Mouse (Mus musculus) hindlimb bud, embryonic 11.5 days (tissue): ENCODE results near the gene Esam.

Source experiments
- DNase-seq: peaks from one replicate; pipeline ENCODE4 v3.0.0-alpha.2; 2012; ENCODE audit warnings: low read depth, low spot score; ENCODE audit errors: extremely low spot score

Esam gene

DNA sequence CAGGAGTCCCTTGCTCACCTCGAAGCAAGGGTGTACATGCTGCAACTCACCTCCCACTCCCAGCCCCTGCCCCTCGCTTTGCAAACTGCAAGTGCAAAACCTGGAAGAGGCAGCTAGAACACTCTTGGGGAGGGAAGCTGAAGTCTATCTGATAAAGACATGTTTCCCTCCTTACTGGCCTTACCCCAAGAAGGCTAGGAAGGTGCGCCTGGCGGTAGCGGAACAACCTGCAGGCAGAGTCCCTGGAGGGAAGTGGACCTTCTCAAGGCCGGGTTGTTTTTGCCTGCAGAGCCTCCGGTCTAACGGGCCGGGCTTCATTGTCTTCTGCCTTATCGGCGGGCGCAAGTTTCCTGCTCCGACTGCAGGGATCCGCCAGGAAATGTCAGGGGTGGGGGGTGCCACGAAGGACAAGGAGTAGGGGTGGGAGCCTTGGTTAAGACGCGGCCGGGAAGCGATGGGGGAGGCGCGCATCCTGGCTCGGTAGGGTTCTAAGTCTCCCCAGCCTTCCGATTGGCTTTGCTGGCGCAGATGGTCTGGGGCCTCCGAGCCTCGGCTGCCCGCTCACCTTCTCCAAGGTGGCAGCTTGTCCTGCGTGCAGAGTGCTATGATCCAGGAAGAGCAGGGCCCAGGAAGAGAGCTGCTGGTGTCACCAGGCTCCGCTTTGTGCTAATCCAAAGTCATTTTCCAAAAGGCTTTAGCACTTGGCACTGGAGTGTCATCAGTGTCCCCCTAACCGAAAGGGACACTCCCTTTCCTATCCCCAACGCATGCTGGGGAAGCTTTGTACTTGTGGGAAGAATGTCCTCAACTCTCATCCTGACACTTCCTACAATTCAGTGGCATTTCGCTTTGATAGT is 2.4 kb downstream of the Esam start:
- no peak for DNase-seq

DNA sequence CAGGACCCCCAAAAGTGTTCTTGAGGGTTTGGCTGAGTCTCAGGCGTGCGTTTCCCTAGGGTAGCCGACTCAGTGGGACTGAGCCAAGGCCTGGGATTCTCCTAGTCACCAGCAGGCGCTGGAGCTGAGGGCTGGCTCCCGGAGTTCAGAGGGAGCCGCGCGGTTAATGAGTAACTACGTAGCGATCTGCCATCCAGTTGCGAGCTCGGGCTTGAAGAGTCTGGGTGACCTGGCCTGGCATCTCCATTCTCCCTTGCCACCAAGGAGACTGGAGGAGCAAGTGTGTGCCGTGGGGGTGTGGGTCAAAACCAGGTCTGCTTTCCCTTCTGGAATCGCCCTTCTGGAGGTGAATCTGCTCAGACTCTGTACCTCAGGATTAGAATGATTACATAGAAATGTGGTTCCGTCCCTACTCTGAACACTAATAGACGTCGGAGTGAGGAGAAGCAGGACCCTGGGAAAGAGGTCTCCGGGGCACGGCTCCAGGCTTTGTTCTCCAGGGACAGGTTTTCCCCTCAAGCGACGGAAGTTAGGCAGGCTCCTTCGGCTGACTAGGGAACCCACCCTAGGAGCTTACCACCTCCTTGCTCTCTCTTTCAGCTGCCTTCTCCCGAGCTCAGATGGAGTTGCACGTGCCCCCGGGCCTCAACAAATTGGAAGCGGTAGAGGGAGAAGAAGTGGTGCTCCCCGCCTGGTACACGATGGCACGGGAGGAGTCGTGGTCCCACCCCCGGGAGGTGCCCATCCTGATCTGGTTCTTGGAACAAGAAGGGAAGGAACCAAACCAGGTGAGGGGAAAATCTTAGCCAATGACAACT is 3.2 kb downstream of the Esam start:
- DNase-seq, result no peak

DNA sequence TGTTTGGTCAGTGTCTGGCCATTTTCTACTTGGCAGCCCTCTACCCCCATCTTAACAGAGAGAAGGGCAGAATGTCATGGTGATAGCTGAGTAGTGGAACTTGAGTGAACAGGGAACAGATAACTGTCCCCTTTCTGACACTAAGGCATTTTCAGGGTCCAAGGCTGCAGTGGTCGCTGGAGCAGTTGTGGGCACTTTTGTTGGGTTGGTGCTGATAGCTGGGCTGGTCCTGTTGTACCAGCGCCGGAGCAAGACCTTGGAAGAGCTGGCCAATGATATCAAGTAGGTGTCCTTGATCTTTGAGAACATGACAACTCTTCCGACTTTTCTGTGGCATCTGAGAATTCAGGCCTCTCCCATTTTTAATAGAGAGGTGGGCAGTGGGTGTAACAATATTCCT is 9.0 kb downstream of the Esam start:
- no peak for DNase-seq

DNA sequence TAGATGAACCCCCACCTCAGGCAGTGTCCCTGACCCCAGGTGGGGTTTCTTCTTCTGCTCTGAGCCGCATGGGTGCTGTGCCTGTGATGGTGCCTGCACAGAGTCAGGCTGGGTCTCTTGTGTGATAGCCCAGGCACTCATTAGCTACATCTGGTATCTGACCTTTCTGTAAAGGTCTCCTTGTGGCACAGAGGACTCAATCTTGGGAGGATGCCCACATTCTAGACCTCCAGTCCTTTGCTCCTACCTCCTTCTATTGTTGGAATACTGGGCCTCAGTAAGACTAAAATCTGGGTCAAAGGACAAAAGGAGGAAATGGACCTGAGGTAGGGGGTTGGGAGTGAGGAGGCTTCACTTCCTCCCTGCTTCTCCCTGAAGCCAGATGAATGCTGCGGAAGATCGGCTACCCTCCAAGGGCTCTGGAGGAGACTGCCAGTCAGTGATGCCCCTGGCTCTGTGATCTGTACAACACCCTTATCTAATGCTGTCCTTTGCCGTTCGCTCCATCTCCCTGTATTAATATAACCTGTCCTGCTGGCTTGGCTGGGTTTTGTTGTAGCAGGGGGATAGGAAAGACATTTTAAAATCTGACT is 9.9 kb downstream of the Esam start:
- DNase-seq, result no peak

DNA sequence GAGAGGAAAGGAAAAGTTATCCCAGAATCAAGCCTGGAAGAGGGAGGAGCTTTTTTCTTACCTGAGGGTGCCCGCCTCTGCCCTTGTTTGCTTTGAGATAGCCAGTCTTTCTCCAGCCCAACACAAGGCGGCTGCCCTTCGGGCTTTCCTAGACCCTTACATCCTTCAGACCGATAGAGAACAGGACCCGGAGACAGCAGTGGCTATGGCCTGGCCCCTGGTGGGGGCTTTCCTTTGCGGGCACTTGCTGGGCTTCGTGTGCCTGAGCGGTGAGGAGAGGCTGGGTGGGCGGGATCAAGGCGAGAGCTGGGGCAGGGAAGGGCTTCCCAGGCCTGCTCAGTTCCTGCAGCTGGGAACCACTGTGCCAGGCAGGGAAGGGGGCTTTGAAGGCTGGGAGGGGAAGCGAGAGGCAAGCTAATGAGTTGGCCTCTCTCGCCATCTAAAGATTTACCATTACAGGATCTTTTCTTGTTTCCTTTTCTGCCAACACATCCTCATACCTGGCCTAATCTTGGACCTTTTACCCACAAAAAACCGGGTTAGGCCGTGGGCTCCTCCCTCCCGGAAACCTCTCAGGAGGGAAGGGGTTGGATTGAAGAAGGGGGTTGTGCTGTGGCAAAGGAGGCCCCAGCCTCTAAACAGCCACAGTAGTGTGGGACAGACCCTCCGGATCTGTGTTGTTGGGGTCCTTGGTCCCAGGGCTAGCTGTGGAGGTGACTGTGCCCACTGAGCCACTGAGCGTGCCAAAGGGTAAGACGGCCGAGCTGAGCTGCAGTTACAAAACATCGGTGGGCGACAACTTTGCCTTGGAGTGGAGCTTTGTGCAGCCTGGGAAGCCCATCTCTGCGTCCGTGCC is 11.5 kb downstream of the Esam start, which contains the start of gene Vsig2:
Gene Vsig2, plus strand, starts transcription at position 86 of the 856 bp plus-strand sequence.
- DNase-seq, result no peak

DNA sequence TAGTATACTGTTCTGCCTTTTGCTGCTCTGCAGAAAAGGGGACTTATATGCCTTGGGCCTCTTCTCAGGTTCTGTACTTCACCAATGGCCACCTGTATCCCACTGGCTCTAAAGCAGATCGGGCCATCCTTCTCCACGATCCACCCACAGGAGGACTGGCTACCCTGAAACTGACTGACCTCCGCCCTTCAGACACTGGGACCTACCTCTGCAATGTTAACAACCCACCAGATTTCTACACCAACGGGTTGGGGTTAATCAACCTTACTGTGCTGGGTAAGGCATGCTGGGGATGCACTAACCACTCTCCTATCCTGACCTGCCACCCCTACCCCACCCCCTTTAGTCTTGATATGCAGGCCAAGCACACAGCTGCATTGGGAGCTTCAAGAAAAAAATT is 12.3 kb downstream of the Esam start:
- DNase-seq, result no peak

DNA sequence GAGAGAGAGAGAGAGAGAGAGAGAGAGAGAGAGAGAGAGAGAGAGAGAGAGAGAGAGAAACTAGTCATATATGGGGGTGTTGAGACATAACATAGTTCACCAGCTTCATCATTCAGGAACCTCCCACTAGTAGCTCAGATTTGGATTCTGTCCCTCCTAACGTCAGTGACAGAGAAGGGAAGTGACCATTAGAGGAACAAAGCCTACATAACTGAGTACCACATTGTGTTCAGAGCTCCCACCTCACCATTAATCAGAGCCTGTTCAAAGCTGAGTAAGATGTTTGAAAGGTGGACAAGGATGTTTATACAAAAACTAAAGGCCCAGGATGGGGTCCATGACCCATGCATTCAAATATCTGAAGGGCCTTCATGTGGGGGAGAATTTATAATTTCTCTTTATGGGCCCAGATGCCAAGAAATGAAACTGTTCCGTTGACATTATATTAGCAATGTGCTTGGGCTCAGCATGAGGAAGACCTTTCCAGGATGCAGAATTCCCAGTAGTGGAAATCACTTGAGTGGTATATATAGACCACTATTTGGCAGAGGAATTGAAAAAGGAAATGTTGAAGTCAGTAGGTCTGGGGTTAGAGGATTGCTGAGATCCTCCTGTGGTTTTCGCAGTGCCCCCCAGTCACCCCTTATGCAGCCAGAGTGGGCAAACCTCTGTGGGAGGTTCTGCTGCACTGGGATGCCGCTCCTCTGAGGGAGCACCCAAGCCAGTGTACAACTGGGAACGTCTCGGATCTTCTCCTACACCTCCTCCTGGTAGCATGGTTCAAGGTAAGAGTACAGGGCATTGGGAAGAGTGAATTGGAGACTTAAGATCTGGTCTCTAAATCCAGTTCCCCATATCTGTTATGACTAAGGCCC is 13.1 kb downstream of the Esam start:
- no peak for DNase-seq

DNA sequence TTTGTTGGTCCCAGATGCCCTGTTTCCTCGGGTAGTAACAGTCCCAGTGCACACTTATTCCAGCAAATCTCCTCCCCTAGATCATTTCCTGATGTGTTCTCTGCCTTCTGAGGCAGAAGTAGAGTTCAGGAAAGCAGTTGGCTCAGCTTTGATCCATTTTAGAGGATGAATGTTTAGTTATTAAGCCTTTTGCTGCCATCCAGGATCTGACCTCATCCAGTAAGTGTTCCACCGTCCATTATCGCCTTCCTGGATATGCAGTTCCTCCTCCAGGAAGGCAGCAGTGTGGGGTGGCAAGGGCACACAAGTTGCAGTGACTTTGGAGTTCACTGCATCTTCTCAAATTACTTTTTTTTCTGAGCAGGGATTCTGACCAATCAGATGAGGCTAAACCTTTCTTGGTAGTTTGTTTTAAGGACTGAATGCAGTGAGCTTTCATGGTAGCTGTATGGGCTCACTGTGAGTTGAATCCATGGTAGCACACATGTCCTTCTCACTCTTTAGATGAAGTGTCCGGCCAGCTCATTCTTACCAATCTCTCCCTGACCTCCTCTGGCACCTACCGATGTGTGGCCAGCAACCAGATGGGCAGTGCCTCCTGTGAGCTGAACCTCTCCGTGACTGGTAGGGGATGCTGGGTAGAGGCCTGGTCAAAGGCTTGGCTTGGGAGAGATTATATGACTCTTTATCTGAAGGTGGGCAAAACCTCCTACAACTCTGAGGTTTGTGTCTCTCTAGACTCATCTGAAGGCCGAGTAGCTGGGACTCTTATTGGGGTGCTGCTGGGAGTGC is 14.2 kb downstream of the Esam start:
- no peak for DNase-seq

DNA sequence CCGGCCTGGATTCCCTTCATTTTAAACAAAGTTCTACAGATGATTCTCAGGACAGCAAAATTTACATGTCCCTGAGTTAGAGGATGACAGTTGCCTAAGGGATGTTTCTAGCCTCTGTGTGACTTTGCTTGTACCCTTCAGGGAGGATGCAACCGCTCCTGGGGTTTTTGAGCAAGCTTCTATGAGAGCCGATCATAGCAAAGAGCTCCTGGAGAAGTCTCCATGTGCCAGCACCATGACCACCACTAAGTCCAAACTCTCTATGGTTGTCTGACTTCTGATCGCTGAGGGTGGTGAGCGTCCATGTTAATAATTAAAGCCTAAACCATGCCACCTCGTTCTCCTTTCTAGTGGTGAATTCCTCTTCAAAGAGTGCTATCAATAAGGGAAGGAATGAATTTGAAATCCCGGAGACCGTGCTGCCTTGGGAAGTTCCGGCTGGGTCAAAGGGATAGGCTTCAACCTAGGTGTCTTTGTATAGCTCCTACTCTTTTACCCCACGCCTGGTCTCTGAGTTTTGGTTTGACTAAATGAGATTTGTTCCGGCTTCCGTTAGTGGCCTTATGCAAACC is 16.1 kb downstream of the Esam start:
- no peak for DNase-seq

DNA sequence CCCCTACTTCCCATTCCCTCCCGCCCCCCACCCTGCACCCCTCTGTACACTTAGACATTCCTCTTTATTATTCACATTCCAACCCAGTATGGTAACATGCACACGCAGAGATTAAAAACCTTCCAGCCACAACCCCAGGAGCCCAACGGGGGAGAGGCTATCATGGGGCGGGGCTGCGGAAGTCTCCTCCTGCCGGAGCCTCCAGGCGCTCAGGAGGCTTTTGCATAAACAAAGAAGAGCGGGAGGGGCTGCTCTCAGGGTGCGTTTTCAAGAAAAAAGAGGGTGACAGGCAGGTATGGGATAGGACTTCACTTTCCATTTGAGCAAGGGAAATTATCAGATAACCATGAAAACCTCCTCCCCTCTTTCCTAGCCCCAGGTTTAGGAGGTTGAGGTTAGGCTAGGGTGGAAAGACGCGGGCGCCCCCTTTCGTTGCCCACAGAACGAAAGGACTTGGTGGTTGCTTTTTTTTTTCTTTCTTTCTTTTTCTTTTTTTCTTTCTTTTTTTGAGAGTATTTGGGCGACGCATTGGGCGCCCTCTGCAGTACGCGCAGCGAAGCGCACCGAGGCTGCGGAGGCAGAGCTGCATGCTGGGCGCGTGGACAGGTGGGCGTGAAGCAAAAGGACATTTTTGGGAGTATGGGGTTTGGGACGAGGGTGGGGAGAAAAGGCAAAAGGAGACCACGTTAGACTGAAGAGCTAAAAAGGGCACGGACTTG is 16.7 kb downstream of the Esam start:
- no peak for DNase-seq

DNA sequence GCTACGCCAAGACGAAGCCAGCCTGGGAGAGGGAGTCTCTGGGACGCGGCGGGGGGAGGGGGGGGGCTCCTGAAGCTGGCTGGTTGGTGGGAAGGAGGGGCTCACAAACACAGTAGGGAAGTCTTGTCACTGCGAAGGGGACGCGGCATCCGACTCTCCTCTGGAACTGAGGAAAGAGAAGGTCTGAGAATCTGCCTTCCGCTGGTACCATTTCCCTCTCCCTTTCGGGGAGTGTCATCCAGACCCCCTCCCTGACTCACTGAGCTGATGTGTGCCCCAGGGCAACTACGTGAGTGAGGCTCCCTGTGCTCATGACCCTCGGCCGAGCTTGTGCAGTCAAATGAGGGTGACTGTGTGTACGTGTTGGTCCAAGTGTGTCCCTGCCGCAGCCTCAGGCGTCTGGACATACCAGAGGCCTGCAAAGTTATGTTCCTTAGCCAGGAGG is 17.3 kb downstream of the Esam start:
- no peak for DNase-seq

DNA sequence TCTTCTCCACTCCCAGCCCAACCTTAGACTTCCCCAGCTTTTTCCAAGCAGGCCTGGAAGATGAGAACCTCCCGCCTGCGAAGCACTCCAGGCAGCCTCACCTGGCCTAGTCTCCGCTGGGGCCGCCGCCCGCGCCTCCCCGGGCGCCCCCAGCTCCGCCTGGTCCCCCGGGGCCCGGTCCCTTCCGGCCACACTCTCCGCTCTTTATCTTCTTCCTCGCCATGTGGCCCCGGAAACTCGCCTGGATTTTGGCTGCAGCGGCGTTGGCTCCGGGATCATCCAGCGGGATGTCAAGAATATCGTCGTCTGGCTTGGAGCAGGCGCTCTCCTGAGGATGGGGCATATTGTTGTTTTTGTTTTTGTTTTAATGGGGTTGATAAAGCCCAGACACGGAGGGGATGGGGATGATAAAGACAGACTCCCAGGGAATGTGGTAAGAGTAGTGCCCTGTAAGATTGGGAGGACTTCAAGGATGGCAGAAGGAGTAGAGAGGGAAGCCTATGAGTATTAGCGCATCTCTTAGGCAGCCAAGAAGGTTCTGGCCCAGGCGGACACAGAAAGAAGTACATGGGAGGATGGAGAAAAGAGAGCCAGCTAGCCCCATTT is 18.1 kb downstream of the Esam start:
- no peak for DNase-seq

DNA sequence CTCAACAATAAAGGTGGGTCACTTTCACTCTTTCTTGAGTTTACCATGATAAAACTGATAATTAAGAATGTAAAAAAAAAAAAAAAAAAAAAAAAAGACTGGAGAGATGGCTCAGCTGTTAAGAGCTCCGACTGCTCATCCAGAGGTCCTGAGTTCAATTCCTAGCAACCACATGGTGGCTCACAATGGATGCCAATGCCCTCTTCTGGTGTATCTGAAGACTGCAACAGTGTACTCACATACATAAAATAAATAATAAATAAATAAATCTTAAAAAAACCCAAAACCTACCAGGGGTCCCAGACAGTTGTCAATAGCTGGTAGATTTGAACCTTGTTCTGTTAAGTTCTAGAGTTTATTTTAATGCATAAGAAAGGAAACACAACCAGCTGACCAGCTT is 19.0 kb downstream of the Esam start:
- DNase-seq, result no peak

DNA sequence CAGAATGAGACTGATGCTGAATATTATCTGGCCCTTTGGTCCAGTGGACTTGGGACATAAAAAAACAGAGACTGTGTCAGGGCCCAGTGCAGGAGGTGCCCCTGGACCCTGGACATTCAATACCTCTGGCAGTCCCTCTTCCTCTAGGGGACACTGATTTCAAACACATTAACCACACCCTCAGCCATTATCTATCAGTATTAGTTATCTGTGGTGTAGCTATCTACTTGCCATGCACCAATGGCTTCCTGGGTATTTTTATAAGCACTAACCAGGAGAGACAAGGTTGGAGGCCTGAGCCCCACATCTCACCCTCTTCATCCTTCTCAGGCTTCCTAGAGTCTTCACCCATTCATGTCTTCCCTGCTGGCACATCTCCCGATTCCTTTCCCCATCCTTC is 22.6 kb downstream of the Esam start:
- DNase-seq, result no peak

DNA sequence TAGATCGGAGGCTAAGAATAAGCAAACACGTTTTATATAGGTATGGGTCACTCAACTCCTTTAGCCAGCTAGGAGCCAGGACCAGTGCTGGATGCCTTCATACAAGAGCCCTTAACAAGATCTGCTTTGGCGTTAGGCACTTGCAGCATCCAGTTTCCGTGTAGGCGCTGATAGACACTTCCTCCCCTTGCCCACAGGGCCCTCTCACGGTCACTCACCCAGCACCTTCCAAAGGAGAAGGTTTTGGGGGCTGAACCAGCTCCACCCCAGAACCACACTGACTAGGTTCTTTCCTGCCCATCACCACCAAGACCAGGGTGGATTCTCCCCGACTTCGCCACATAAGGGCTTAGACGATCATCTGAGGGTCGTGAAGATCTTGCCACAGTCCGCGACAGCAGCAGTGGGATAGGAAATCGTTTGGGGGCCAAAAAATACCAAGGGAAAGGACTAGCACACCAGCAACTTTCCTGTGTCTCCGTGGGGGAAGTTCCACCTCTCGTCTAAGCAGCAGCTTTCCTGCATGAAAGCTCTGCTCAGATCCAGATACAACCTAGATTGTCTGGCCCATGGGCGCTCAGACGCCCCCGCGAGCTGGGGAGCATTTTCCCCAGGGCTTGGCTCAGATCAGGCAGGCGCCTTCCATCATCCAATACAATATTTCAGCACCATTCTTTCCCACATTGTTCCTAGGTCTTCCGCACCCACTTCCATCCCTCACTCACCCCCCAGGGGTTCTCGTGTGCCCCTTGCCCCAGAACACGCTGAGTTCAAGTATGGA is 24.1 kb downstream of the Esam start:
- DNase-seq, result no peak

DNA sequence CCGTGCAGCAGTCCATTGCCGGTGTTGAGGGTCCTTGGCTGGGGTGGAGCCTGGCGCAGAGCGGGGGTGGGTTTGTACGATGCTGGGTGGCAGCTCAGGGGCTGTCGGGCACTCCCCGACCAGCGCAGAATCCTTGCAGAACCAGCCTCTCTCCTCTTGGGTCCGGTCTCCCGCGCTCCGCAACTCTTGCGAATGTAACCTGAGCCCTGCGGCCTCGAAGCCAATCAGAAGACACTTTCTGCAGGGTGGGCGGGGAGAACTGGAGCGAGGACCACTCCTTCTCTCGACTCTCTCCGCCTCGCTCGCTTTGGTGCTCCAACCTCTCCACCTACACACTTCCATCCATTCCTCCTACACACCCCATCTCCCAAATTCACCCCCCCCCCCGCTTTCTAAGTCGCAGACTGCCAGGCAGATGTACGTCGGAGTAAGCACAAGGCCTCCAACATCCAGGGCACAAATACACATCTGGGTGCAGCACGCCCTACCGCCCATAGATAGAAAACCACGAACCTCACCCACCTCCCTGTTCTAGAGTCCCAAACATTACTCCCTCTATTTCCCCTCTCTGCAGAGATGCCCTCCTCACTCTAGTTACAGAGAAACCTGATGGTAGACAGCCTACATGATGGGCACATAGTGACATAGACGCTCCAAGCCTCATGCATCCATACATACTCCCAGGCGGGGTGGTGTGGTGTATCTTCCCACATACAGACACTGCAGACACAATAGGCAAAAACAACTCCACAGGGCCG is 24.8 kb downstream of the Esam start, which contains the start of gene Nrgn:
Gene Nrgn, minus strand, starts transcription at position 369 of the 758 bp plus-strand sequence.
- DNase-seq, result no peak
